Mouse (Mus musculus) cortical plate, adult 2 months (tissue): ENCODE measurements at regions not wholly inside any gene's neighbourhood (a gene's known extent, or its start where the extent isn't known, plus 50 kb on each side); places are given as distances from the start of the nearest gene placed in this dataset.

ENCODE experiments used
- CTCF ChIP-seq: fragments of 200-500 bp; IDR thresholded peaks from 2 replicates; pipeline ENCODE4 v1.5.1; 2011; ENCODE audit warnings: mild to moderate bottlenecking, control low read depth, low read length; ENCODE audit not compliant: insufficient read depth; ENCODE audit errors: extremely low read depth
- POLR2A ChIP-seq: fragments of 200-500 bp; IDR thresholded peaks from 2 replicates; pipeline ENCODE4 v1.6.1; 2011; ENCODE audit warnings: mild to moderate bottlenecking, low read length, control low read depth; ENCODE audit not compliant: insufficient read depth; ENCODE audit errors: extremely low read depth

- TF ChIP-seq POLR2A, result no peak
- TF ChIP-seq CTCF, result 0 out of 2 replicates have a peak, but pooled peaks have one; percentile 21
Observed at GRCm38 (mm10) chr15:57542630-57543029, 65.2 kb upstream of the Slc22a22 start.
